9 mouse cellular contexts compared by ENCODE assay signal in genomic region chr9:58198801-58199371, GRCm38 (mm10). TPM values are rescaled to one million over a fixed set of nuclear protein-coding genes. Genes with fewer than 3 reads are reported as not detected.
DNase-seq lines count a peak whose midpoint lies in the region; ATAC-seq and TF ChIP-seq lines count a peak whose summit lies in the region.
"Had no signal": no experiment of that assay in that cellular context is flagged by ENCODE, and none has a peak within 500 bp of the region (broad histone marks: within the 10 kb centered on the region; RNA-seq: fewer than 3 reads in every experiment).

No protein-coding gene starts in this region.

- no peak for DNase-seq in heart, adult 2 months
- DNase-seq in thymus, postnatal 14 days: peak; percentile 45
- no peak for DNase-seq in thymus, adult 18-20 months
- DNase-seq in right cerebral cortex, postnatal 10 days (ENCODE audit: low spot score in 2 of 2): peak; percentile 58 to 67
- DNase-seq in adrenal gland, adult (ENCODE audit: inconsistent age in 2 of 2, low spot score in 1 of 2): no peak
- no peak for DNase-seq in adrenal gland, postnatal 10 days

- WGBS in heart, embryonic 14.5 days: 4% methylated on average over 34 of the region's 38 CpGs
- WGBS in heart, adult 2 months: 8% methylated on average over 38 of the region's 38 CpGs
- WGBS in hindbrain, embryonic 16.5 days: 2% methylated on average over 38 of the region's 38 CpGs

- H3K9ac ChIP-seq in heart, embryonic 14.5 days (ENCODE audit: low read length): no peak overlapping the region
- H3K9ac ChIP-seq in heart, adult 2 months (ENCODE audit: low read depth, low read length): no peak overlapping the region
- H3K9ac ChIP-seq in hindbrain, embryonic 16.5 days (ENCODE audit: low read depth, low read length): peak overlapping the region; percentile 49

- TF ChIP-seq CTCF in heart, adult 2 months (IDR thresholded peaks at IDR 0.05): no peak

- H3K79me2 ChIP-seq in heart, adult 2 months (replicated peaks; ENCODE audit: control insufficient read depth, insufficient read depth, low read length): no peaks in the 10 kb centered on the region

- H3K4me2 ChIP-seq in heart, embryonic 14.5 days (ENCODE audit: low read length): peak overlapping the region; percentile 50
- H3K4me2 ChIP-seq in hindbrain, embryonic 16.5 days (ENCODE audit: low read length): peak overlapping the region; percentile 72

- ATAC-seq in heart, embryonic 14.5 days (ENCODE audit: insufficient number of reproducible peaks, insufficient read depth, low FRiP score, low read depth): no peak
- no peak for ATAC-seq in hindbrain, embryonic 16.5 days

- H3K4me3 ChIP-seq in heart, embryonic 14.5 days (ENCODE audit: control insufficient read depth in 1 of 2, insufficient read depth in 1 of 2, low read depth in 1 of 2, low read length in 2 of 2): peak overlapping the region in 1 of 2 experiments; percentile 28; a peak in 2 of 4 replicates
- H3K4me3 ChIP-seq in heart, adult 2 months: no peak overlapping the region
- H3K4me3 ChIP-seq in hindbrain, embryonic 16.5 days (ENCODE audit: low read length): peak overlapping the region; percentile 33

- peaks cover 96% of the 10 kb centered on the region for H3K27me3 ChIP-seq in heart, embryonic 14.5 days (ENCODE audit: control insufficient read depth, insufficient read depth, low read length)
- H3K27me3 ChIP-seq in heart, adult 2 months (ENCODE audit: control insufficient read depth, insufficient read depth, low read length): peaks cover 34% of the 10 kb centered on the region
- H3K27me3 ChIP-seq in hindbrain, embryonic 16.5 days (replicated peaks; ENCODE audit: control insufficient read depth, insufficient read depth, low read length): peaks cover 66% of the 10 kb centered on the region

- intact Hi-C loops in heart, adult 2 months (cut with DNase I): no loop called here

- H3K9me3 ChIP-seq in heart, embryonic 14.5 days (ENCODE audit: control insufficient read depth, low read length): no peaks in the 10 kb centered on the region
- no peaks in the 10 kb centered on the region for H3K9me3 ChIP-seq in hindbrain, embryonic 16.5 days (ENCODE audit: control insufficient read depth, low read length)

- H3K36me3 ChIP-seq in heart, embryonic 14.5 days (ENCODE audit: control insufficient read depth, insufficient read depth, low read length): no peaks in the 10 kb centered on the region
- H3K36me3 ChIP-seq in heart, adult 2 months (ENCODE audit: control insufficient read depth, insufficient read depth, low read length): no peaks in the 10 kb centered on the region
- H3K36me3 ChIP-seq in hindbrain, embryonic 16.5 days (ENCODE audit: control insufficient read depth, insufficient read depth, low read length): no peaks in the 10 kb centered on the region
- H3K36me3 ChIP-seq: G1E had no signal

- no peak for TF ChIP-seq POLR2A in heart, adult 2 months (IDR thresholded peaks at IDR 0.05; ENCODE audit: insufficient read depth, low read depth, low read length)

- TF ChIP-seq EP300 in heart, adult 2 months (IDR thresholded peaks at IDR 0.05; ENCODE audit: insufficient read depth, low read depth, low read length): no peak

- H3K4me1 ChIP-seq in heart, embryonic 14.5 days (ENCODE audit: control insufficient read depth in 2 of 2, insufficient read depth in 2 of 2, low read length in 2 of 2): peaks cover 13 to 35% of the 10 kb centered on the region in 2 experiments; a peak in 3 of 4 replicates
- no peaks in the 10 kb centered on the region for H3K4me1 ChIP-seq in heart, adult 2 months (ENCODE audit: control insufficient read depth, insufficient read depth, low read length)
- peaks cover 44% of the 10 kb centered on the region for H3K4me1 ChIP-seq in hindbrain, embryonic 16.5 days (ENCODE audit: control insufficient read depth, insufficient read depth, low read depth, low read length)

- H3K27ac ChIP-seq in heart, embryonic 14.5 days (replicated peaks in 1 of 2; ENCODE audit: control insufficient read depth in 1 of 2, insufficient read depth in 1 of 2, low read depth in 2 of 2, low read length in 2 of 2): no peak overlapping the region
- no peak overlapping the region for H3K27ac ChIP-seq in heart, adult 2 months
- H3K27ac ChIP-seq in hindbrain, embryonic 16.5 days (ENCODE audit: low read depth, low read length): peak overlapping the region; percentile 61

RNA-seq across cellular contexts. Expression of gene Islr, which starts 5.2 kb away (rescaled TPM):
- 10.5 and 15.6 TPM in 2 replicates for polyA plus RNA-seq in heart, embryonic 14.5 days (2014; fragmentation: Nextera tagmentation; extraction: Ambion mirVana)
- 10 to 100 TPM; 19.1 to 29.8 TPM for total RNA-seq in heart, adult 2 months (2021)
- polyA plus RNA-seq in heart, adult 2 months (2012; rRNA removed): 100.0 and 139 TPM in 2 replicates
- polyA plus RNA-seq in hindbrain, embryonic 16.5 days (2015; fragmentation: Nextera tagmentation; extraction: Ambion mirVana): 40.4 and 50.5 TPM in 2 replicates
- 10 to 100 TPM; 46.5 to 47.1 TPM for total RNA-seq in adrenal gland, postnatal 10 days (2021)
- polyA plus RNA-seq: G1E had no signal

RNA-seq across cellular contexts. Expression of gene Islr2, which starts 5.2 kb away (rescaled TPM):
- not detected in 2 replicates for polyA plus RNA-seq in heart, embryonic 14.5 days (2014; fragmentation: Nextera tagmentation; extraction: Ambion mirVana)
- total RNA-seq in heart, adult 2 months (2021): under 1 TPM; 0.57 to 0.96 TPM
- 0.61 and 1.8 TPM in 2 replicates for polyA plus RNA-seq in heart, adult 2 months (2012; rRNA removed)
- polyA plus RNA-seq in hindbrain, embryonic 16.5 days (2015; fragmentation: Nextera tagmentation; extraction: Ambion mirVana): 13.8 and 21.5 TPM in 2 replicates
- total RNA-seq in adrenal gland, postnatal 10 days (2021): 10 to 100 TPM in 1 of 2 experiments, 1 to 10 TPM in 1; 5.0 to 11.0 TPM

RNA-seq across cellular contexts. Expression of gene Pml, which starts 50.7 kb away (rescaled TPM):
- polyA plus RNA-seq in heart, embryonic 14.5 days (2014; fragmentation: Nextera tagmentation; extraction: Ambion mirVana): 11.0 and 11.8 TPM in 2 replicates
- total RNA-seq in heart, adult 2 months (2021): 1 to 10 TPM; 7.5 to 8.2 TPM
- 10.4 and 10.5 TPM in 2 replicates for polyA plus RNA-seq in heart, adult 2 months (2012; rRNA removed)
- polyA plus RNA-seq in hindbrain, embryonic 16.5 days (2015; fragmentation: Nextera tagmentation; extraction: Ambion mirVana): 3.9 and 6.0 TPM in 2 replicates
- total RNA-seq in adrenal gland, postnatal 10 days (2021): 10 to 100 TPM; 21.8 to 25.6 TPM

RNA-seq across cellular contexts. Expression of gene Stoml1, which starts 54.1 kb away (rescaled TPM):
- 22.7 and 25.6 TPM in 2 replicates for polyA plus RNA-seq in heart, embryonic 14.5 days (2014; fragmentation: Nextera tagmentation; extraction: Ambion mirVana)
- total RNA-seq in heart, adult 2 months (2021): 1 to 10 TPM; 9.2 to 9.6 TPM
- 23.4 and 29.4 TPM in 2 replicates for polyA plus RNA-seq in heart, adult 2 months (2012; rRNA removed)
- polyA plus RNA-seq in hindbrain, embryonic 16.5 days (2015; fragmentation: Nextera tagmentation; extraction: Ambion mirVana): 141 and 142 TPM in 2 replicates
- 10 to 100 TPM; 14.6 to 22.4 TPM for total RNA-seq in adrenal gland, postnatal 10 days (2021)

Comparison
In these comparisons a context has a peak if more than half of its experiments do, and no peak if none do; other contexts are left out.
1. DNase-seq: peak in thymus, postnatal 14 days (single experiment) and right cerebral cortex, postnatal 10 days (2 of 2); none in heart, adult 2 months (0 of 2), thymus, adult 18-20 months (0 of 2), adrenal gland, adult (0 of 2) and adrenal gland, postnatal 10 days (single experiment).